Mouse (Mus musculus) CH12.LX (cell line): Measurements from ENCODE around the gene Mcam. TPM values are rescaled to one million over a fixed set of nuclear protein-coding genes. Genes with fewer than 3 reads are reported as not detected.

ENCODE experiments used
- DNase-seq: peaks from one replicate; pipeline ENCODE4 v3.0.0-alpha.2; 2013; ENCODE audit errors: extremely low read depth
- H3K27ac ChIP-seq: 2 replicates; pipeline ENCODE4 v1.5.1; 2012; ENCODE audit warnings: low read depth, mild to moderate bottlenecking, control low read depth, moderate library complexity; ENCODE audit not compliant: insufficient read depth
- H3K27me3 ChIP-seq: replicated peaks from 2 replicates; pipeline ENCODE3; 2012; ENCODE audit warnings: inconsistent platforms
- H3K36me3 ChIP-seq, 2 experiments: replicated peaks in 1 of 2; 2 replicates each; pipeline versions ENCODE3 to v1.6.1; 2012; ENCODE audit warnings: inconsistent platforms in 1 of 2, low read length in 1 of 2, mild to moderate bottlenecking in 1 of 2, mixed read lengths in 1 of 2, moderate library complexity in 1 of 2; ENCODE audit not compliant: control insufficient read depth in 1 of 2, insufficient read depth in 1 of 2
- H3K4me1 ChIP-seq, 2 experiments: 2 replicates each; pipeline ENCODE4 v1.6.1; 2012; ENCODE audit warnings: inconsistent platforms in 1 of 2, moderate library complexity in 1 of 2; ENCODE audit not compliant: insufficient read depth in 2 of 2, control insufficient read depth in 1 of 2
- H3K4me2 ChIP-seq: 2 replicates; pipeline ENCODE4 v1.6.1; 2012; ENCODE audit warnings: low read depth, mild to moderate bottlenecking, control low read depth; ENCODE audit not compliant: poor library complexity, insufficient read depth, severe bottlenecking
- H3K4me3 ChIP-seq, 3 experiments: fragments of 150-350 bp in 1 of 3; sonication (generic) in 1 of 3; replicated peaks in 1 of 3; 2 replicates each; pipeline versions ENCODE3 to v1.5.1; 2011 to 2012; ENCODE audit warnings: low read depth in 2 of 3, low read length in 2 of 3, mild to moderate bottlenecking in 2 of 3, moderate library complexity in 2 of 3, control low read depth in 1 of 3, improper control_type of control experiment in 1 of 3, inconsistent platforms in 1 of 3, mixed read lengths in 1 of 3; ENCODE audit not compliant: poor library complexity in 1 of 3
- H3K79me2 ChIP-seq: replicated peaks from 2 replicates; pipeline ENCODE4 v1.6.1; 2012; ENCODE audit warnings: mild to moderate bottlenecking, moderate library complexity; ENCODE audit not compliant: control insufficient read depth, poor library complexity, insufficient read depth, severe bottlenecking; ENCODE audit errors: extremely low read depth
- H3K9ac ChIP-seq: 2 replicates; pipeline ENCODE4 v1.6.1; 2012; ENCODE audit warnings: low read depth, mild to moderate bottlenecking, control low read depth, moderate library complexity; ENCODE audit not compliant: insufficient read depth
- H3K9me3 ChIP-seq: replicated peaks from 2 replicates; pipeline ENCODE3; 2012; ENCODE audit warnings: low read length, inconsistent platforms, mixed read lengths
- BHLHE40 ChIP-seq: IDR thresholded peaks from 2 replicates; pipeline ENCODE4 v1.6.1; 2011; ENCODE audit warnings: mild to moderate bottlenecking, low read depth, low read length, improper control_type of control experiment
- CHD1 ChIP-seq: IDR thresholded peaks from 2 replicates; pipeline ENCODE4 v1.6.1; 2012; ENCODE audit warnings: low read depth, low read length, improper control_type of control experiment, inconsistent platforms
- CTCF ChIP-seq, 2 experiments: IDR thresholded peaks in 1 of 2; conservative IDR thresholded peaks in 1 of 2; 2 replicates each; pipeline ENCODE4 v1.5.1; 2011 to 2012; ENCODE audit warnings: low read depth in 2 of 2, low read length in 2 of 2, improper control_type of control experiment in 1 of 2, inconsistent platforms in 1 of 2, mild to moderate bottlenecking in 1 of 2, moderate library complexity in 1 of 2
- EP300 ChIP-seq: IDR thresholded peaks from 2 replicates; pipeline ENCODE4 v1.6.1; 2011; ENCODE audit warnings: low read length, improper control_type of control experiment
- ETS1 ChIP-seq: conservative IDR thresholded peaks from 2 replicates; pipeline ENCODE4 v1.6.1; 2012; ENCODE audit warnings: low read depth, mild to moderate bottlenecking, inconsistent platforms, low read length, improper control_type of control experiment, moderate library complexity
- IRF4 ChIP-seq: IDR thresholded peaks from 2 replicates; pipeline ENCODE4 v1.6.1; 2014; ENCODE audit warnings: low read depth, mild to moderate bottlenecking, inconsistent platforms, low read length, improper control_type of control experiment
- JUN ChIP-seq: IDR thresholded peaks from 2 replicates; pipeline ENCODE4 v1.6.1; 2011; ENCODE audit warnings: low read depth, mild to moderate bottlenecking, low read length, improper control_type of control experiment, moderate library complexity; ENCODE audit not compliant: insufficient read depth
- KAT2A ChIP-seq: IDR thresholded peaks from 2 replicates; pipeline ENCODE4 v1.6.1; 2012; ENCODE audit warnings: low read length, improper control_type of control experiment, inconsistent platforms; ENCODE audit not compliant: insufficient replicate concordance
- MAX ChIP-seq: IDR thresholded peaks from 2 replicates; pipeline ENCODE4 v1.6.1; 2011; ENCODE audit warnings: low read length, improper control_type of control experiment
- MAZ ChIP-seq: IDR thresholded peaks from 2 replicates; pipeline ENCODE4 v1.6.1; 2012; ENCODE audit warnings: low read depth, mild to moderate bottlenecking, inconsistent platforms, low read length, improper control_type of control experiment, moderate library complexity
- MEF2A ChIP-seq: IDR thresholded peaks from 2 replicates; pipeline ENCODE4 v1.6.1; 2014; ENCODE audit warnings: low read depth, mild to moderate bottlenecking, inconsistent platforms, low read length, improper control_type of control experiment, borderline replicate concordance
- MXI1 ChIP-seq: IDR thresholded peaks from 2 replicates; pipeline ENCODE4 v1.6.1; 2011; ENCODE audit warnings: mild to moderate bottlenecking, low read depth, low read length, improper control_type of control experiment
- SIN3A ChIP-seq: IDR thresholded peaks from 2 replicates; pipeline ENCODE4 v1.6.1; 2012; ENCODE audit warnings: low read length, improper control_type of control experiment, inconsistent platforms
- SMC3 ChIP-seq: IDR thresholded peaks from 2 replicates; pipeline ENCODE4 v1.6.1; 2011; ENCODE audit warnings: low read depth, low read length, improper control_type of control experiment
- TCF12 ChIP-seq: IDR thresholded peaks from 2 replicates; pipeline ENCODE4 v1.6.1; 2014; ENCODE audit warnings: low read depth, mild to moderate bottlenecking, inconsistent platforms, low read length, improper control_type of control experiment
- USF1 ChIP-seq: IDR thresholded peaks from 2 replicates; pipeline ENCODE4 v1.6.1; 2014; ENCODE audit warnings: low read depth, mild to moderate bottlenecking, inconsistent platforms, low read length, improper control_type of control experiment
- USF2 ChIP-seq: conservative IDR thresholded peaks from 2 replicates; pipeline ENCODE4 v1.6.1; 2011; ENCODE audit warnings: low read depth, low read length, improper control_type of control experiment
- ZKSCAN1 ChIP-seq: IDR thresholded peaks from 2 replicates; pipeline ENCODE4 v1.6.1; 2012; ENCODE audit warnings: low read depth, inconsistent platforms, low read length, improper control_type of control experiment, borderline replicate concordance
- ZMIZ1 ChIP-seq: IDR thresholded peaks from 2 replicates; pipeline ENCODE4 v1.6.1; 2012; ENCODE audit warnings: low read depth, mild to moderate bottlenecking, inconsistent platforms, low read length, improper control_type of control experiment
- dilution Hi-C: fragments of 300-500 bp; cut with MboI; formaldehyde crosslinking; loops from 2 replicates; pipeline ENCODE4 v1.14.3; 2020; ENCODE audit warnings: low sequenced_read_pairs; ENCODE audit not compliant: extremely low pct_unique_long_range_greater_than_20kb, extremely low pct_ligation_motif_present
- in situ Hi-C: fragments of 300-500 bp; cut with MboI; formaldehyde crosslinking; loops from 3 replicates; pipeline ENCODE4 v1.14.3; 2019; ENCODE audit warnings: low sequenced_read_pairs, low pct_ligation_motif_present, low pct_unique_long_range_greater_than_20kb, mixed read lengths
- polyA plus RNA-seq: library from polyadenylated mRNA; unstranded; fragments of >175 nt; gene quantifications from 2 replicates; pipeline ENCODE4 v1.2.1, GENCODE M21; 2012; ENCODE audit warnings: low read depth; ENCODE audit not compliant: insufficient read length
- total RNA-seq, 2 experiments: library from RNA; depleted of rRNA; stranded (reverse); fragments of 300-350 nt in 1 of 2; fragments of >200 nt in 1 of 2; gene quantifications; 2 replicates each; pipeline ENCODE4 v1.2.3; 2012 to 2014

Gene Mcam
- total and polyA plus RNA-seq, 3 experiments = 0.40 to 0.98 (median 0.56) TPM

DNA sequence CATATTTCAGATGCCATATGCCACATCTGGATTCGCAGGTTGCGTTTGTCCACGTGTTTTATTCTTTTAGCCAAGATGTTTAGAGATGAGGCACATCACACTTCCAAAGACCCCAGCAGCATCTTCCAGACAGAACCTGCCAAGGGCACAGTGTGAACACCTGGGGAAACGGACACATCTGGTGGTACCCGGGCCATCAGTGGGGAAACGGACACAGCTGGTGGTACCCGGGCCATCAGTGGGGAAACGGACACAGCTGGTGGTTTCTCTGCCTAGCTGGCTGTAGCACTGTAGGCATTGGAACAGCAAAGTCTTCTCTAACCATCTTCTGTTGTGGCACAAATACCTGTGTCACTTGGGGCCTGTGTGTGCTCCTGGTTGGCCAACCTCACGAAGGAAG is 38.5 kb upstream of the Mcam start:
- no peaks in the 10 kb centered on the region for H3K27me3 ChIP-seq
- no peak for DNase-seq
- no peaks in the 10 kb centered on the region for H3K79me2 ChIP-seq
- TF ChIP-seq MAZ (no peak), ZMIZ1 (no peak), BHLHE40 (no peak), CHD1 (no peak), SIN3A (no peak), JUN (no peak), CTCF (conservative IDR thresholded peaks at IDR 0.05 in 1 of 2, IDR thresholded peaks at IDR 0.05 in 1 of 2; ENCODE audit: low read depth in 2 of 2, low read length in 2 of 2) (no peak), EP300 (no peak), KAT2A (no peak), ZKSCAN1 (no peak), SMC3 (no peak), USF2 (no peak), IRF4 (no peak), MAX (no peak)
- peaks cover 3 to 41% of the 10 kb centered on the region in 2 experiments for H3K36me3 ChIP-seq
- H3K4me1 ChIP-seq = peaks cover 2 to 21% of the 10 kb centered on the region in 2 experiments; a peak in 2 of 4 replicates
- H3K9ac ChIP-seq = no peak overlapping the region
- H3K27ac ChIP-seq = no peak overlapping the region
- dilution Hi-C loops (no loop called here), in situ Hi-C loops (no loop called here)
- no peak overlapping the region for H3K4me3 ChIP-seq
- H3K4me2 ChIP-seq = no peak overlapping the region
- H3K9me3 ChIP-seq = no peaks in the 10 kb centered on the region

DNA sequence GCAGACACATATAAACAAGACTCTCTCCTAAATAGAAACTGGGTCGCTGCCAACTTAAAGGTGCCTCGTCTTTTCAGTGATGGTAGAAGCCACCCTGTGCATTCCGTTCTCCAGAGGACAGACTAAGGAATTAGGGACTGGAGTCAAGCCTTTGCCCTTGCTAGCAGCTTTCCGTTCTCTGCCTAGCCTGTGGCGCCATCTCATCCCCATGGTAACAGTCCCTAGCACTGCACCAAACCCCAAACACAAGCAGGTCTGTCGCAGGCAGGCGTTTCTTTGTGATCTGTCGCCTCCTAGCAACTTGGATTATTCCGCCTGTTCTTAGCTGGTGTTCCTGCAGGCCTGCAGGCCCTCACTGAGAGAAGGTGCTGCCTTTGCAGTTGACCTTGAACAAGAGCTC is 37.7 kb upstream of the Mcam start:
- no peak for DNase-seq
- Histone ChIP-seq H3K9ac (no peak overlapping the region), H3K36me3 (peaks cover 3 to 41% of the 10 kb centered on the region in 2 experiments), H3K9me3 (no peaks in the 10 kb centered on the region), H3K4me2 (no peak overlapping the region), H3K27ac (no peak overlapping the region), H3K27me3 (no peaks in the 10 kb centered on the region), H3K79me2 (no peaks in the 10 kb centered on the region), H3K4me1 (peaks cover 2 to 21% of the 10 kb centered on the region in 2 experiments; a peak in 2 of 4 replicates), H3K4me3 (no peak overlapping the region)
- TF ChIP-seq JUN (no peak), MAX (no peak), CTCF (conservative IDR thresholded peaks at IDR 0.05 in 1 of 2, IDR thresholded peaks at IDR 0.05 in 1 of 2; ENCODE audit: low read depth in 2 of 2, low read length in 2 of 2) (no peak)
- dilution Hi-C loops (no loop called here), in situ Hi-C loops (no loop called here)

- H3K27ac ChIP-seq = no peak within 1 kb of the TSS
- no peaks in the 10 kb centered on the region for H3K9me3 ChIP-seq
- H3K4me1 ChIP-seq = peaks cover 5 to 11% of the 10 kb centered on the region in 2 experiments
- no peak within 1 kb of the TSS for H3K9ac ChIP-seq
- in situ Hi-C loops (no loop called here), dilution Hi-C loops (no loop called here)
- H3K27me3 ChIP-seq = no peaks in the 10 kb centered on the region
- H3K36me3 ChIP-seq = peaks cover 18 to 66% of the 10 kb centered on the region in 2 experiments
- H3K79me2 ChIP-seq = 0 out of 2 replicates have a peak, but pooled peaks cover 4% of the 10 kb centered on the region
- H3K4me2 ChIP-seq = no peak within 1 kb of the TSS
- TF ChIP-seq USF1 = no peak
- TF ChIP-seq SMC3 = no peak
- no peak for TF ChIP-seq MEF2A
- TF ChIP-seq ETS1 = no peak
- no peak for TF ChIP-seq TCF12
- TF ChIP-seq ZMIZ1 = no peak
- TF ChIP-seq USF2 = no peak
- no peak for TF ChIP-seq MXI1
- no peak for TF ChIP-seq EP300
- no peak for DNase-seq
- no peak within 1 kb of the TSS for H3K4me3 ChIP-seq
These were observed 32.8 kb upstream of the Mcam start, which contains the start of gene Mfrp for GRCm38 (mm10) chr9:44101490-44101889. TSS of gene Mfrp (plus strand) at chr9:44101729.
